Mouse (Mus musculus): ENCODE results near the gene 6430531B16Rik.

Gene 6430531B16Rik

DNA sequence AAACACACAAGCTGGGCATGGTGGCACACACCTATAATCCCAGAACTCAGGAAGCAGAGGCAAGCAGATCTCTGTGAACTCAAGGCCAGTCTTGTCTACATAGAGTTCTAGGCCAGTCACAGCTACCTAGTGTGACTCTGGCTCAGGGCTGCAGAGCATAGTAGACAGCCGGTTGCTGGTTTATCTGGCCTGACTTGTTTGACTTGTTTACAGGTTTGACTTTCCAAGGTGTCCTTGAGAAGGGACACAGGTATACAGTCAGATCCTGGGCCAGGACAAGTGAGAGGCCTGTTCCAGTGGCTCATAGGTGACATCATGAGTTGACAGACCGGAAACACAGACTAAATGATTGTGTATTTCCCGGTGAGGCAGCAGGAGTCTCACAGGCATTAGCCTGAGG lies 41.4 kb downstream of the 6430531B16Rik start:
- no peak for DNase-seq

DNA sequence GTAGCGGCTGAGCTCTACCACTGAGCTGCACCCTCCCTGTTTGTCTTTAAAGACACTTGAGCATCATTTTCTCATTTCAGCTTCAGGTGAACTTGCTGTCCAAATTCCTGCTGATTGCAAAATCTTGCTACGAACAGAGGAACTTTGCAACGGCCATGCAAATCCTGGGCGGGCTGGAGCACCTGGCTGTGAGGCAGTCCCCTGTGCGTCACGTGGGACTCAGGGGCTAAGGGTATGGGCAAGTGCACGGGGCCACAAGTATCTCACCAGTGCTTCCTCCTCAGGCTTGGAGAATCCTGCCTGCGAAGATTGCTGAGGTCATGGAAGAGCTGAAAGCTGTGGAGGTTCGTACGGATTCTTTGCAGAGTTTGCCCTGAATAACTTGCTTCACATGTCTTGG lies 41.9 kb downstream of the 6430531B16Rik start:
- no peak for DNase-seq

DNA sequence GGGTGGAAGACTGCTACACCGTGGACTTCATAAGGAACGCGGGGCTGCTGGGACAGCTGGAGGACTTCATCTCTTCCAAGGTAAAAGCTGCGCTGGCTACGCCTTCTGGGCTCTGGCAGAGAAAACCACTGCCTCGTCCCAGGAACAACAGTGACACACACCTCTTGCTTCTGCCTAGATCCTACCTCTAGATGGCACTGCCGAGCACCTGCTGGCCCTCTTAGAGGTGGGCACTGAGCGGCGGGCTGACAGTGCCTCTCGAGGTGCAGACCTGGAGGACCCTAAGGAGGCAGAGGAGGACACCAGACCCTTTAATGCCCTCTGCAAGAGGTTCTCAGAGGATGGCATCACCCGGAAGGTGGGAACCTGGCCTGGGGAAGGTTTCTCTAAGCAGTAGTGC lies 47.8 kb downstream of the 6430531B16Rik start:
- DNase-seq: peak; percentile 45
